Mouse (Mus musculus) midbrain, embryonic 14.5 days (tissue): Measurements from ENCODE around the gene Gm42372. TPM values are rescaled to one million over a fixed set of nuclear protein-coding genes. Genes with fewer than 3 reads are reported as not detected.

Experiments used
- ATAC-seq: fragments of 200-750 bp; cut with Nextera tagmentation; 2 replicates; pipeline ENCODE4 v1.8.0; 2017; ENCODE audit warnings: moderate number of reproducible peaks, moderate library complexity; ENCODE audit not compliant: low FRiP score, low TSS enrichment
- DNase-seq: peaks from one replicate; pipeline ENCODE4 v3.0.0-alpha.2; 2015
- H3K27ac ChIP-seq: fragments of 300-500 bp; sonication (generic); replicated peaks from 2 replicates; pipeline ENCODE4 v1.5.1; 2014; ENCODE audit warnings: mild to moderate bottlenecking, low read depth, low read length, moderate library complexity
- H3K27me3 ChIP-seq: fragments of 300-500 bp; sonication (generic); 2 replicates; pipeline ENCODE4 v1.6.1; 2014; ENCODE audit warnings: low read length, control low read depth, mixed read lengths; ENCODE audit not compliant: control insufficient read depth, insufficient read depth
- H3K36me3 ChIP-seq: fragments of 300-500 bp; sonication (generic); 2 replicates; pipeline ENCODE4 v1.6.1; 2014; ENCODE audit warnings: low read length, control low read depth; ENCODE audit not compliant: control insufficient read depth, insufficient read depth
- H3K4me1 ChIP-seq: fragments of 300-500 bp; sonication (generic); 2 replicates; pipeline ENCODE4 v1.6.1; 2014; ENCODE audit warnings: mild to moderate bottlenecking, antibody characterized with exemption, low read length, control low read depth; ENCODE audit not compliant: control insufficient read depth, insufficient read depth
- H3K4me2 ChIP-seq: fragments of 300-500 bp; sonication (generic); 2 replicates; pipeline ENCODE4 v1.6.1; 2014; ENCODE audit warnings: mild to moderate bottlenecking, low read length, moderate library complexity
- H3K4me3 ChIP-seq: fragments of 300-500 bp; sonication (generic); replicated peaks from 2 replicates; pipeline ENCODE4 v1.5.1; 2014; ENCODE audit warnings: low read depth, low read length
- H3K9ac ChIP-seq: fragments of 300-500 bp; sonication (generic); replicated peaks from 2 replicates; pipeline ENCODE4 v1.6.1; 2014; ENCODE audit warnings: mild to moderate bottlenecking, low read length, moderate library complexity
- H3K9me3 ChIP-seq: fragments of 300-500 bp; sonication (generic); 2 replicates; pipeline ENCODE4 v1.6.1; 2016; ENCODE audit warnings: low read length, control low read depth, mixed read lengths; ENCODE audit not compliant: control insufficient read depth
- WGBS: fragments of 180-500 bp; shearing (Covaris S2); extraction: QIAGEN DNeasy Blood & Tissue Kit; methylation state at CpG from one replicate; pipeline ENCODE4 v1.1.7; 2014; 5-methylcytosine and 5-hydroxymethylcytosine counted together
- polyA plus RNA-seq: library from polyadenylated mRNA; unstranded; fragments of >200 nt; fragmentation: Nextera tagmentation; extraction: Ambion mirVana; gene quantifications from 2 replicates; pipeline ENCODE4 v1.2.1, GENCODE M21; 2014

The Gm42372 gene
- polyA plus RNA-seq, 1 experiment from 2014 or later, result 6.4 TPM

DNA sequence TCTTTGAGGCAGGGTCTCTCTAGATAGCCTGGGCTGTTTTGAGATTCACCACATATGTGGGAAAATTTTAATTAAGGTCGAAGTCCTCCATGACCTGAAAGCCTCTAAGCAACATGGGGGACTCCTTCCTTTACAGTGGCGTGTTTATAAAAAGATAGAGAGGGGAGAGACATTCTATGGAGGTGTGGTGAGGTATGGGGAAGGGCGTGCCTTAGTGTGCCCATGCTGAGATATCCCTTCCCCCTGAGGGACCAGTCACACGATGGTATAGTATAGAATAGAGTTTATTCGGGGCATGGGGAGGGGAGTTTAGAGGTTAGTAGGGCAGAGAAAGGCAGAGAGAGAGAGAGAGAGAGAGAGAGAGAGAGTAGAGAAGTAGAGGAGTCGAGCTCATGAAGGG, 4.7 kb upstream of the Gm42372 start:
- no peak for DNase-seq
- no peak overlapping the region for H3K9ac ChIP-seq
- no peaks in the 10 kb centered on the region for H3K27me3 ChIP-seq
- H3K4me2 ChIP-seq, result no peak overlapping the region
- no peak for ATAC-seq
- peaks cover 18% of the 10 kb centered on the region; the same call in 1 of the 2 replicates for H3K4me1 ChIP-seq
- no peaks in the 10 kb centered on the region for H3K36me3 ChIP-seq
- no peak overlapping the region for H3K4me3 ChIP-seq
- H3K27ac ChIP-seq, result no peak overlapping the region
- 80% methylated on average over 6 of the region's 6 CpGs for WGBS
- H3K9me3 ChIP-seq, result no peaks in the 10 kb centered on the region

DNA sequence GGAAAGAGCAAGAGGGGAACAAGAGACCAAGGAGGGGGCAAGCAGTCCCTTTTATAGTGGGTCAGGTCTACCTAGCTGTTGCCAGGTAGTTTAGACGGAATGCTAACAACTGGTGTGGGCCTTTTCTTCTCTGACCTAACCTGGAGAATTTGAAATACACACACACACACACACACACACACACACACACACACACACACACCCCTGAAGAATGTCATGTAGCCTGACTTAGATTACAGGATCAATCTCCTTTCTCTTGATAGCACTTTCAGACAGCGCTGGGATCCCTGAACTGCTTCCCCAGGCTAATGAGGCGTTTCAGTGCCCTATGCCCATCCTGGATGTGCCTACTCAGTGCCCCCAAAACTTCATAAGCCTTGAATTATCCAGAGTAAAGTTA, 4.3 kb upstream of the Gm42372 start:
- 81% methylated on average over 3 of the region's 3 CpGs for WGBS
- Histone ChIP-seq H3K36me3 (no peaks in the 10 kb centered on the region), H3K4me2 (no peak overlapping the region), H3K27me3 (no peaks in the 10 kb centered on the region), H3K4me3 (no peak overlapping the region), H3K9ac (no peak overlapping the region), H3K9me3 (no peaks in the 10 kb centered on the region), H3K4me1 (peaks cover 22% of the 10 kb centered on the region; the same call in 1 of the 2 replicates), H3K27ac (no peak overlapping the region)
- DNase-seq (no peak), ATAC-seq (no peak)

DNA sequence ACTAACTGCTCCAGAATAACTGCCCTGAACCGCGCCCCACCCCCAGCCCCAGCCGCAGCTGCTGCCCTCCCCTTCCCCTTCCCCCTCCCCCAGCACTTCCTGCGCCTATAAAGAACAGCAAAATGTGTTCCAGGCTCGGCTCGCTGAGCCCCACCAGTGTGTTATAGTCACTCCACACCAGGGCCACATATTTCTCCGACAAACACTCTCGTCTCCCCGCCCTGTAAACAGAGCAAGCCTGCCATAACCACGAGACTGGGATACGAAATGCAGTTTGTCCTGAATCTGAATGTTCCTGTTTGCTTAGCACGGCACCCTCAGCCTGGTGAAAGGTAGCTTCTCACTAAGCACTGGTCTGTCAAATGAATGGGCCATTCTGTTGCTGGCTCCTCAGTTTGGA, 2.5 kb upstream of the Gm42372 start:
- Histone ChIP-seq H3K9ac (peak overlapping the region; percentile 37; the same call in 1 of the 2 replicates), H3K27me3 (no peaks in the 10 kb centered on the region), H3K4me1 (peaks cover 26% of the 10 kb centered on the region; the same call in 1 of the 2 replicates), H3K9me3 (no peaks in the 10 kb centered on the region), H3K36me3 (no peaks in the 10 kb centered on the region), H3K27ac (peak overlapping the region; percentile 55), H3K4me3 (no peak overlapping the region), H3K4me2 (peak overlapping the region; percentile 40)
- peak; percentile 52 for DNase-seq
- WGBS, result 9% methylated on average over 12 of the region's 12 CpGs
- no peak for ATAC-seq

DNA sequence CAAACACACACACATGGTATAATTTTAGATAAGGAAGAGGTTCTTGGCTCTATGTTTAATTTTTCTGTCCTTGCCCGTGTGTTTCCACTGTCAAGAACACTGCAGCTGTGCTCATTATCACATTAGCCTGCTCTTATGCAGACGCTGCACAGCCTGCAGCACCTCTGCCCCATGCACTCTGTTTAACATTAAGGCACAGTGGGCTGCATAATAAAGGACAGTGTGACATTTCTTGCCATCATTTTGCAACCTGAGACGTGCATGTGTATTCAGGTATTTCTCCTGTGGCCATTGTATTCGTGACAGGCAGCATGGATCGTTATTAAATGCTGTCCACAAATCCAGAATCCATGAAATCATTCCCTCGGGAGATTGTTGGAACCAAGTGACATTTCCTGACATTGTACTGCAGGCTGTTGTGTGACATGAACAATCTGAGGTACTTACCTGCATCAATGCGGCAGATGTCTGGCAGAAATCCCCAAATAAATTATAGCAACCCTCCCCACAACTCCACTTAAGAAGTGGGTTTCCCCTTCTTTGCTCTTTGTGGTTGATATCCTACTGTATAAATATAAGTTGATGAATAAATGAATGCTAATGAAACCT, 4.8 kb downstream of the Gm42372 start:
- peak; percentile 71 for DNase-seq
- peak; percentile 51; the same call in 1 of the 2 replicates for ATAC-seq
- peak overlapping the region; percentile 34; the same call in 1 of the 2 replicates for H3K9ac ChIP-seq
- no peak overlapping the region for H3K4me3 ChIP-seq
- H3K27ac ChIP-seq, result peak overlapping the region; percentile 89
- no peaks in the 10 kb centered on the region for H3K36me3 ChIP-seq
- WGBS, result 26% methylated on average over 7 of the region's 7 CpGs
- H3K27me3 ChIP-seq, result no peaks in the 10 kb centered on the region
- no peaks in the 10 kb centered on the region for H3K9me3 ChIP-seq
- peak overlapping the region; percentile 33 for H3K4me2 ChIP-seq
- H3K4me1 ChIP-seq, result peaks cover 38% of the 10 kb centered on the region

DNA sequence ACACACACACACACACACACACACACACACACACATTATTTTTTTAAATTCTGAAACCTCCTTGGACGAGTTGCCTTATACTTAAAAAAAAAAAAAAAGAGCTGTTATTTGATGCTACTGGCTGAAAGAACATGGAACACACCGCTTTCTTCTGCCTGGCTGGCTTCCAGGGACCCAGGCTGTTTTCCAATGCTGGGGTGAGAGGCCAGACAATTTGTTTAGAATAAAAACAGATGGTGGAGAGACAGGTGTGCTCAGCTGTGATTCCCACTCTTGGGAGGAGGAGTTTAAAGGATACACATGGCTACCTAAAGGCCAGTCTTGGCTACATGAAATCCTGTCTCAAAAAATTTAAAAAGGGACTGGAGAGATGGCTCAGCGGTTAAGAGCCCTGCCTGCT, 5.5 kb downstream of the Gm42372 start:
- Histone ChIP-seq H3K27me3 (no peaks in the 10 kb centered on the region), H3K9ac (no peak overlapping the region), H3K4me3 (no peak overlapping the region), H3K4me1 (peaks cover 32% of the 10 kb centered on the region), H3K27ac (peak overlapping the region; percentile 89), H3K36me3 (no peaks in the 10 kb centered on the region), H3K9me3 (no peaks in the 10 kb centered on the region), H3K4me2 (peak overlapping the region; percentile 33; the same call in 1 of the 2 replicates)
- 44% methylated on average over 3 of the region's 3 CpGs for WGBS
- DNase-seq, result peak; percentile 65
- no peak for ATAC-seq

DNA sequence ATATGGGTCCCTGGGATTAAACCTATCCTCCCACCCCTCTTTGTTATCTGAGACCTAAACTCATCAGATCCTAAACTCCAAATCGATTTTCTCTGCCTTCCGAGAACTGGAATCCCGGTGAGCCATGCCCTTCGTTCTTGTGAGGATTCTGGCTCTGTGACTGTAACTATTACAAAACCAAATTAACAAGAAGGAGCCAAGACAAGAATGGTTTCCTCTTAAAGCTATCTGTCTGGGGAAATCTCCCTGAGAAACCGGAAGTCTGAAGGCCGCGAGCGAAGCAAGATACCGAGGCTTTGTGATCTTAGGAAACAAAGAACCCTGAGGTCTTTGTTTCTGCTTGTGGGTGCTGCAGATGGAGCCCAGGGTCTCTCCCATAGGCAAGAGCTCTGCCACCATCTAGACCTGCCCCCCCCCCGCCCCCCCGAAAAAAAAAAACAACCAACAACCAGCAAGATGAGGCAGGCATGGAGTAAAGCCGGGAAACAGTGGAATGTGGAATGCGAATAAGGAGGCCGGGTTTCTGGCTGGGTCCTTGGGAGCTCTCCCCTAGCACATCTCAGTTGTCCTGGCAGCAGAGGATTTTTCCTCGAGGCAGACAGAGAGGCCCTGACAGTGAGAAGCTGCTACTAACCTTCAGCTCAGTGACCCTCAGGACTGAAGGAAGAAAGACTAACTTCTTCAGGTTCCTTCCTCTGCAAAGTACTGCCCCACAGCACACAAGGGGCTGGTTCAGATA, 7.3 kb downstream of the Gm42372 start:
- H3K9me3 ChIP-seq, result no peaks in the 10 kb centered on the region
- WGBS, result 21% methylated on average over 15 of the region's 15 CpGs
- no peak for ATAC-seq
- H3K27ac ChIP-seq, result peak overlapping the region; percentile 58
- H3K4me3 ChIP-seq, result no peak overlapping the region
- no peaks in the 10 kb centered on the region for H3K36me3 ChIP-seq
- peak overlapping the region; percentile 22; the same call in 1 of the 2 replicates for H3K4me2 ChIP-seq
- no peak overlapping the region; the same call in 1 of the 2 replicates for H3K9ac ChIP-seq
- peak; percentile 53 for DNase-seq
- H3K4me1 ChIP-seq, result peaks cover 37% of the 10 kb centered on the region
- H3K27me3 ChIP-seq, result no peaks in the 10 kb centered on the region

DNA sequence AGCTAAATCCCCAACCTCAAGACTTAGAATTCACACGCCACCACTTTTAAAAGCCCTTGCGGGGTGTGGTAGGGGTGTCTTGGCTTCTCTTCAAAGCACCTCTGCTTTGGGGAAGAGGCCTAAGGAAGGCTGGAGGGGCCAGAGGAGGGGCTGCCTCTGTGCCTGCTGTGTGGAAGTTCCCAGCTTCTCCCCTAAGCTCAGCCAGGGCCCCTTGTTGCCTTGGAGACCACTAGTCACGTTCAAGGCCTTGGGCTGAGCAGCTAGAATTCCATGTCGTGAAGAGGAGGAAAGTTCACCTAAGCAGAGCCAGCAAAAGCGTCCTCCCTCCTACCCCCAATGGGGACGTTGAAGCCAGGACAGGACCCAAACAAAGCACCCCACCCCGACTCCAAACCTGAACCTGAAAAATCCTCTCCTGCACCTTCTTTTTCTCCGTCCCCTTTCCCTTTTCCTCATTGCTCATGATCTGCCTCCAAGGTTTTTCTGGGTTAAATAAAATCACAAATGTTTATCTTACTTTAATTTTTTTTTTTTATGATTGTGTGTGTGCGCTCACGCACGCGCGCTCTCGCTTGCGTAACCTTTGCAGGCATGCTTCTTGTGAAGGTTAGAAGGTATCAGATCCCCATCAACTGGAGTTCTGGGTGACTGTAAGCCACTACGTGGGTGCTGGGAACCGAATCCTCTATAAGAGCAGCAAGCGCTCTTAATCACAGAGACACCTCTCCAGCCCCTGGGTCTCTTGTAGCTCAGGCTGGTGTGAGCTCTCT, 9.0 kb downstream of the Gm42372 start:
- no peaks in the 10 kb centered on the region for H3K27me3 ChIP-seq
- H3K36me3 ChIP-seq, result no peaks in the 10 kb centered on the region
- H3K27ac ChIP-seq, result peak overlapping the region; percentile 67
- WGBS, result 51% methylated on average over 18 of the region's 18 CpGs
- H3K4me1 ChIP-seq, result peaks cover 37% of the 10 kb centered on the region
- no peak overlapping the region for H3K4me3 ChIP-seq
- DNase-seq (peak; percentile 82), ATAC-seq (peak; percentile 37; the same call in 1 of the 2 replicates)
- peak overlapping the region; percentile 30 for H3K4me2 ChIP-seq
- H3K9me3 ChIP-seq, result no peaks in the 10 kb centered on the region
- H3K9ac ChIP-seq, result no peak overlapping the region

DNA sequence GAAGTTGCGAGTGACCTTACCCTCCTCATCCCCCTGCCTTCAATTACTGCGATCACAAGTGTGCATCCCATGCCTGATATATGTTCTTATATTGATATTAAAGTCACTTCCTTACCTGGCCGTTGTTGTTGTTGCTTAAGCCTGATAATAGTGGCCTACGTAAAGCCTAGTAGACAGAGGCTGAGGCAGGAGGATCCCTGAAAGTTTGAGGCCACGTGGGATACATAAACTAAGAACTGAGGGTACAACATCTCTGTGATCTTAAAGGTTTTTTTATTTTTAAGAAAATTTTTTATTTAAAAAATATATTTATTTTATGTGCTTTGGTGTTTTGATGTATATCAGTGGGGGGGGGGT, 9.5 kb downstream of the Gm42372 start, which contains the start of gene Ccdc8:
Ccdc8 (plus strand) TSS at position 258 of the 357 bp plus-strand sequence.
- Histone ChIP-seq H3K9ac (peak within 1 kb of the TSS; percentile 45), H3K36me3 (no peaks in the 10 kb centered on the region), H3K4me3 (peak within 1 kb of the TSS; percentile 33; the same call in 1 of the 2 replicates), H3K4me1 (peaks cover 32% of the 10 kb centered on the region), H3K9me3 (no peaks in the 10 kb centered on the region), H3K27me3 (no peaks in the 10 kb centered on the region), H3K27ac (peak within 1 kb of the TSS; percentile 67), H3K4me2 (peak within 1 kb of the TSS; percentile 49)
- no peak for ATAC-seq
- WGBS, result 95% methylated on average over 5 of the region's 5 CpGs
- no peak for DNase-seq
